Mouse (Mus musculus) c-Kit-positive CD71-positive TER-119-negative erythroid progenitor cells, embryonic 14.5 days (primary cell): ENCODE measurements at regions not wholly inside any gene's neighbourhood (a gene's known extent, or its start where the extent isn't known, plus 50 kb on each side); places are given as distances from the start of the nearest gene placed in this dataset.
A peak's percentile ranks its signal among the peaks of the same experiment; 100 is the strongest.

ENCODE experiments used
- DNase-seq: peaks from one replicate; pipeline ENCODE4 v3.0.0-alpha.2; 2013; ENCODE audit warnings: low read depth

- no peak for DNase-seq
These were observed 1177.4 kb downstream of the Zpld1 start for GRCm38 (mm10) chr16:54120356-54120755.

- DNase-seq: no peak
These were observed 1199.1 kb downstream of the Zpld1 start for GRCm38 (mm10) chr16:54098696-54099095.

- no peak for DNase-seq
These were observed 1205.6 kb downstream of the Zpld1 start for GRCm38 (mm10) chr16:54092206-54092605.

GRCm38 (mm10) chr16:54091061-54091765 lies 1206.6 kb downstream of the Zpld1 start:
- no peak for DNase-seq

- DNase-seq: no peak
These were observed 1217.3 kb downstream of the Zpld1 start for GRCm38 (mm10) chr16:54080518-54080917.

GRCm38 (mm10) chr16:54047836-54048235 lies 1250.0 kb downstream of the Zpld1 start:
- no peak for DNase-seq

GRCm38 (mm10) chr16:54041973-54042372 lies 1255.8 kb downstream of the Zpld1 start:
- DNase-seq: no peak

GRCm38 (mm10) chr16:54016319-54016718 lies 1281.5 kb downstream of the Zpld1 start:
- no peak for DNase-seq

GRCm38 (mm10) chr16:53973711-53974110 lies 1324.1 kb downstream of the Zpld1 start:
- DNase-seq: no peak

GRCm38 (mm10) chr16:53956646-53957045 lies 1341.1 kb downstream of the Zpld1 start:
- no peak for DNase-seq

GRCm38 (mm10) chr16:53945303-53945702 lies 1352.5 kb downstream of the Zpld1 start:
- DNase-seq: no peak

GRCm38 (mm10) chr16:53915794-53916193 lies 1382.0 kb downstream of the Zpld1 start:
- no peak for DNase-seq

GRCm38 (mm10) chr16:53907125-53907524 lies 1390.7 kb downstream of the Zpld1 start:
- DNase-seq: no peak

- DNase-seq: peak; percentile 29
These were observed 1394.0 kb downstream of the Zpld1 start for GRCm38 (mm10) chr16:53903795-53904194.

GRCm38 (mm10) chr16:53867342-53867741 lies 1413.5 kb upstream of the Alcam start:
- DNase-seq: no peak

- no peak for DNase-seq
These were observed 1386.8 kb upstream of the Alcam start for GRCm38 (mm10) chr16:53840678-53841077.
